Mouse (Mus musculus) urinary bladder, postnatal 10 days (tissue): ENCODE results near the gene BC052040.

ENCODE experiments used
- DNase-seq: peaks from one replicate; pipeline ENCODE4 v3.0.0; 2022; ENCODE audit warnings: low spot score

The BC052040 gene

DNA sequence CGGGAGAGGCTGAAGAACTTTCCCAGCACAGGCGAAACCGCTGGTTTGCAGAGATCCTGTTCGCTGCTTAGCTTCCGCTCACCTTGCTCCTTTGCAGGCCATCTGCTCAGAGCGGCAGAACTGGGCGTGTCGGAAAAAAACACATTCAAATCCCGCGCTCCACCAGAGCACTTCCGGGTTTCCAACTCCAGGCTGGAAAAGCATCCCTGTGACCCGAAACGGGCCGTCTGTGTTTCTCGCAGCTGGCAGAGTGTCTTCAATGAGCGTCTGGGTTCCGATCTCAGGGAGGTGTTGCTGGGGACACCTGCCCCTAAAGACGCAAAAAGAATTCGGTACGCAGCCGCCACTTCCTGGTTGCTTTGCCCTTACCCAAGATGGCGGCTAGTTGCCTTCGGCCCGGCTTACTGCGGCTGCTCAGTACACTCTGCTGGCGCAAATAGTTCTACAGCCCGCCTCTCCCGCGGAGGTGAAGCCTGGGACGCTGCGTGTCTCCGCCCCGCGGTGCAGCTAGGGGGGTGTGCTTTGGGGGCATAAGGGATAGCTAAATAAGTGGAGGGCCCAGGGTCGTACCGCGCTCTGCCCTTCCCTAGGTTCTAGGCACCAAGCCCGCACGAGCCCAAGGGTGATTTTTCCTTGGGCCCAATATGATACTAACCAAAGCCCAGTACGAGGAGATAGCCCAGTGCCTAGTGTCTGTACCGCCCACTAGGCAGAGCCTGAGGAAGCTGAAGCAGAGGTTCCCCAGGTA, at the start of gene BC052040:
Gene BC052040 (plus strand): TSS at position 476 of the 748 bp plus-strand sequence.
- DNase-seq: peak; percentile 60

GRCm38 (mm10) chr2:115538009-115538690, 43.4 kb upstream of the BC052040 start:
- no peak for DNase-seq

DNA sequence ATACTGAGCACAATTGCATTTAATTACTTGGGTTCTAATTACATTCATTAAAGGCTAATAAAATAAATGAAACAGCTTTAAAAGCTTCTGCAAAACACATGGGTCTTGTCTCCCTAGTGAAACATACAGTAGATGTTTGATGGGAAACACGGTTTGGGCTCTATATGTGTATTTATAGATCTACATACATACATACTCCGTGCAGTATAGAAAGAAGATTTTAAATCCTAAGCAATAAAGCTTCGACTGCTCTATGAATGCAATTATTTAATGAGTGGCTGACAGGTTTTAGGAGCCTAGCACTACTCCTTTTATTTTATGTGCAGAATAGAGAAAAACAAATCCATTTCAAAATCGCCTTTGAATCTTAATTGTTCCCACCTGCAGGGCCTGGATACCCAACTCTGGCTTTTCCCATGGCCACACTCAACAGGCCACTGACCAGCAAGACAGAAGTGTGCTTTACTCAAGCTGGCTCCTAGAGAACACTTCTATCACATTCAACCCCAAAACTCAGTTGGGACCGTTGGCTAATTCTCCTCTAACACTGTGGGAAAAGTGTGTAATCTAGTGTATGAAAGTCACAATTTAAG, 42.7 kb upstream of the BC052040 start:
- DNase-seq: no peak

GRCm38 (mm10) chr2:115539731-115540130, 41.8 kb upstream of the BC052040 start:
- no peak for DNase-seq

- DNase-seq: no peak
These were observed 39.0 kb upstream of the BC052040 start for GRCm38 (mm10) chr2:115542401-115543123.

DNA sequence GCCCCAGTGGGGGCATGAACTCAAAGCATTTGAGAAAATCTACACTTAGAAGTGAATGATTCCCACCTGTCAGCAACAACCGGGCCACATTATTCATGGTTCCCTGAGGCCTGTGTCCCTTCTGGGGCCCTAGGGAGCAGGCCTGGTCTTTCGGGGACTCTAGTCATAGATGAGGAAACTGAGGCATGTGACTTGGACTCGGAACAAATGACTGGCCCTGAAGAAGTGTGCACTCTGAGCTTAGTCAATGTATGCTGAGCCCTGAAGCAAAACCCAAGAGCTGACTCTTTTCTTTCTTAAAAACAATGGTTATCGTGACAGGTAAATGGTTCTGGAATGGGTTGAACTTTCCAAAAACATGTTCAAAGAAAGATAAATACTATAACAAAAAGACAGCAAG, 38.3 kb upstream of the BC052040 start:
- no peak for DNase-seq

DNA sequence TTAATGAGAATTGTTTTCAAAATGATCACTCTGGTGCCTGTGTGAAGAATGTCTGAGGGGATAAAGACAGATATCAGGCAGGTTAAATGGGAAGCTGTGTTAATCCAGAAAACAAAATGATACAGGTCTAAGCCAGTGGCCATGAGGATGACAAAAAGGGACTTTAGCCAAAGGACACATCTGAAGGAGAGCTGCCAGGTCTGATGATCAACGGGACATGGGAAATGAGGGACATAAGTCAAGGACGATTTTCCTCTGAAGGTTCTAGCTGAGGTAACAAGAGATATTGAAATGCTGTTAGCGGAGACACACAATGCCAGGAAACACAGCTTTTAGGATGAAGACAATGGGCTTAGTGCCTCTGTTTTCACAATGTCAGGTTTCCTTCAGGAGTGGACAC, 29.6 kb upstream of the BC052040 start:
- no peak for DNase-seq

- no peak for DNase-seq
These were observed 19.2 kb upstream of the BC052040 start for GRCm38 (mm10) chr2:115562155-115562827.

DNA sequence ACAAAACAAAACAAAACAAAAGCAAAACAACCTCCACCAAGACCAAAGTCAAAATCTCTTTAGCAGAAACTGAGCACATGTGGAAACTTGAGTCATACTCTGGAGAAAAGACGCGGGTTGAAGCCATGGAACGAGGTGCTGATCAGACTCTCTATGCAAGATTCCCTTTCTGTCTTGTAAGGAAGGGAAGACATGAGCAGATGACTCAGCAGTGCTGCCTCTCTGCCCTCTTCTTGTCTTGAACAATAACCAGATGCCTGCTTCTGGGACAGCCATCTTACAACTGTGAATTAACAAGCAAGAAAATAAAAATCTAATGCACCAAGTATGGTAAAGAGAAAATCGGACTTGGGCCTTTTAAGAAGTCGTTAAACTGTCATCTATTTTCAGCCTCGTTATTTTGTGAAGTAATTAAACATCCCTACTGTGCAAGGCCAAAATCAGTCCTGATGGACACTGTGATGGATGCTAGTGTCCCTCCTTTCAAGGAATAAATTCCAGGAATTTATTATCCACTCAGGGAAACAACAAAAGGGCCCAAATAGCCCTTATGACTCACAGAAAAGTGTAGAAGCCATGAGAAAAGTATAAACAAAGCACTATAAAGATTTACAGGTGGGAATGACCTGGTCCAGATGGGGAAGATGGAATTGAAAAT, 18.0 kb upstream of the BC052040 start:
- no peak for DNase-seq

DNA sequence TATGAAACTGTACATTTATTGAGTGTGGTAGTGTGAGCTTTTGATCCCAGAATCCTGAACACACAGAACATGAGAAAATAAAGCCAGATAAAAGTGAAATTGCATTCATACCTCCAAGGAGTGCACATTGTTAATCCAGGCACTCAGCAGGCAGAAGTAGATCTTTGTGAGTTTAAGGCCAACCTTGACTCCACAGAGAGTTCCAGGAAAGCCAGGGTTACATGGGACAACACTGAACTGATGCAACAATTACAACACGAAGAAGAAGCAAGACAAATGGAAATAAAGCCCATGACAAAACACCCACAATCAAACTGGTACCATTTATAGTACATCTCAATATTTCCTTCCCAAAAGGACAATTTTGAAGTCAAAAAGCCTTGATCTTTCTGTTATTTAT, 9.5 kb upstream of the BC052040 start:
- DNase-seq: no peak

GRCm38 (mm10) chr2:115574802-115575201, 6.7 kb upstream of the BC052040 start:
- no peak for DNase-seq

- no peak for DNase-seq
These were observed 2.2 kb upstream of the BC052040 start for GRCm38 (mm10) chr2:115579171-115579900.

DNA sequence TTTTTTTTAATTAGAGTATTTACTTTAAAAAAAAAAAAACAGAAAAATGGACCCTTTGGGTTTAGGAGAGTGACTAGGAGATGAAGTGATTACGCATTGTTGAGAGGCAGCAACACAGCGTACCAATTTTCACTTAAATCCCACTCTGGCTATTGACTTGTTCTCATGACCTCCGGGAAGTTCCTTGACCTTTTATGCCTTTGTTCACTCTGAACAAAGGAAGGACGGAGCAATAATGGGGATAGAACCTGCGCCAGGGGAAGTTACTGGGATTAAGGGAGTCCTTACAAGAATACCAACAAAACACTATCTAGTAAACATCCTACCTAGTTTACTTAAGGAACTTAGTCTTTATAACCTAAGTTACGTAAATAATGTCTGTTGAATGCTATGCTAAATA, 1.5 kb upstream of the BC052040 start:
- no peak for DNase-seq

GRCm38 (mm10) chr2:115581989-115582608, 583 bp downstream of the BC052040 start:
- no peak for DNase-seq

GRCm38 (mm10) chr2:115583776-115584175, 2.3 kb downstream of the BC052040 start:
- no peak for DNase-seq

DNA sequence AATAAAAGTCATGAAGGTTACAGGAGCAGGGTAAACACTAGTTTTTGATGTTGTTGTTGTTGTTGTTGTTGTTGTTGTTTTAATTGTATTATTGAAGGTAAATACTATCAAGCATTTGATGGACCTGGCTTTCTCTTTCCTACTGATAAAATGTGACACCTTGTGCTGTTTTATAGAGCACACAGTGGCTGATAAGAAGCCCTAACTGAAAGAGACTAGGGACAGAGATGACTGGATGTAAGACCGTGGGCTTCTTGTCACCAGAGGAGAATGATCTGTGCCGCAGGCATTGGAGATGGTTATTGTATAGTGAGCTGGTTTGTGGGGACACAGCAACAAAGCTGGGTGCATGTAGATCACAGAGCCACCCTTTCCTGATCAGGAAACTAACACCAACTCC, 9.1 kb downstream of the BC052040 start:
- no peak for DNase-seq

- peak; percentile 17 for DNase-seq
These were observed 11.2 kb downstream of the BC052040 start for GRCm38 (mm10) chr2:115592651-115593119.

DNA sequence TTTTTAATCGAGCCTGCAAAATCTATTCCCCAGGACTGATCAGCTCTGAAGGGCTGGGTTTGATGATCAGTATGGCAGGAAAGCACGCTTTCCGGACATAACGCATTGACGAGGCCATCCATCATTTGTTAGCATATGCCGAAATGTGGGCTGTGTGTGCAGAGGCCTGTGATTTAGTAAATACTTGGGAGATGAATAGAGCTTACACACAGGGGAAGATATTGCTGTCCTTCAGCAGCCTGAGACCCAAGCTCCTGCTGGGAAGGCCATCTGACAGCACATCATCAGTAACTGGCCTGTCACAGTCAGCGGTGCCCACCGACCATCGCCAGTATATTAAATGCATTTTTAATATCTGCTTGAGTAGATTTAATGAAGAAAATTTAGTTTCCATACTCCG, 15.5 kb downstream of the BC052040 start:
- DNase-seq: no peak

DNA sequence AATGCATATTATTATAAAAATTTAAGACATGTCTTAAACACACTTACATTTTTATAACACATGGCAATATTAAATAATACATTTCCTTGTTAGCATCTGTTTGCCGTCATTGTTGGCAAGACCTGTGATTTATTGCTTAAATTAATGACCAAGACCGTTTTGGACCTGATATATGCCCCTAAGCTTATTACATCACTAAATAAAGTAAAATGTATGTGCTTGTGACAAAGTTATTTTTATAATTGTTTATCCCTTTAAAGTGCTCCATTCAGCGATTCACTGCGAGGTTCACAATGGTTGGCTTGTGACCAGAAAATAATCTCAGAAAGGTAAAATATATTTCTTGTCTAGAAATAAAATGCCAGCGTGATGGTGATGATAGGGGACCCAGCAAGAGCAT, 16.8 kb downstream of the BC052040 start:
- DNase-seq: no peak

DNA sequence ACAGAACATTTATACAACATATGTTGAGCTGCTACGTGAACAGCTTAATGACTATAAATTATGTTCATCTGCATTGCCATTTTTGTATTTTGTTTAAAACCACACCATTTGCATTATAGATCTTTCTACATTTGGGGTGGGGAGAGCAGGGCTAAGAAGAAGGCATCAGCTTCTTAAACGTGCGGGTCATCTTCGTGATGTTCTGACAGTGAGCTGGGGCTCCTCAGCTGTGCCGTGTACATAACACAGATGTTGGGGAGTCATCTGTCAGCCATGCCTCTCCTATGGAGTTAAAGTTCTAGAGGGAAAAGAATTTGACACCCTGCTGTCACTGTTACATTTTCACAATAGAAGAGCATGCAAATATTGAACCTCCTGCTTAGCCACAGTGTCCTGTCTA, 19.2 kb downstream of the BC052040 start:
- DNase-seq: no peak
